ENCODE assay signal across 16 mouse cellular contexts in genomic region chr6:52065652-52066051, GRCm38 (mm10).
"Had no signal": no experiment of that assay in that cellular context is flagged by ENCODE, and none has a peak within 500 bp of the region (broad histone marks: within the 10 kb centered on the region; RNA-seq: fewer than 3 reads in every experiment).

No protein-coding gene starts in this region.

- H3K27ac ChIP-seq: neural tube, embryonic 13.5 days; neural tube, embryonic 15.5 days; stomach, embryonic 15.5 days; stomach, postnatal 0 days had no signal

- DNase-seq: retina, postnatal 1 day; right cerebral cortex, adult 18-20 months; right cerebral cortex, postnatal 14 days; right cerebral cortex, postnatal 25 days; right cerebral cortex, postnatal 4 days; spleen, adult 18-20 months; thymus, adult 18-20 months; thymus, adult 2 months; thymus, postnatal 14 days; thymus, postnatal 25 days; thymus, postnatal 36 days; thymus, postnatal 4 days had no signal

- H3K4me3 ChIP-seq: neural tube, embryonic 13.5 days; neural tube, embryonic 15.5 days; stomach, embryonic 15.5 days had no signal
